ENCODE assay signal across 20 mouse cellular contexts in genomic region chr3:159282594-159282993, GRCm38 (mm10).
DNase-seq lines count a peak whose midpoint lies in the region; ATAC-seq lines count a peak whose summit lies in the region.
"Had no signal": no experiment of that assay in that cellular context is flagged by ENCODE, and none has a peak within 500 bp of the region (broad histone marks: within the 10 kb centered on the region; RNA-seq: fewer than 3 reads in every experiment).

No protein-coding gene starts in this region.

- no peaks in the 10 kb centered on the region for H3K27me3 ChIP-seq in hindbrain, embryonic 11.5 days (ENCODE audit: control insufficient read depth, insufficient read depth, low read length)
- H3K27me3 ChIP-seq in hindbrain, embryonic 10.5 days (ENCODE audit: insufficient read depth, poor library complexity, severe bottlenecking) = no peaks in the 10 kb centered on the region
- H3K27me3 ChIP-seq: kidney, embryonic 15.5 days; liver, embryonic 15.5 days had no signal

- H3K4me2 ChIP-seq in hindbrain, embryonic 11.5 days (replicated peaks; ENCODE audit: low read depth, low read length) = no peak overlapping the region
- H3K4me2 ChIP-seq: kidney, embryonic 15.5 days; liver, embryonic 15.5 days had no signal

- no peak for DNase-seq in hindbrain, embryonic 11.5 days (ENCODE audit: low spot score)
- DNase-seq in hindbrain, embryonic 10.5 days (ENCODE audit: low spot score) = no peak
- peak; percentile 7 to 38 for DNase-seq in left cerebral cortex, postnatal 14 days (ENCODE audit: low spot score in 2 of 2)
- no peak for DNase-seq in left cerebral cortex, adult 8-10 months (ENCODE audit: low spot score in 2 of 2)
- DNase-seq in 416B (ENCODE audit: low read depth) = peak; percentile 6
- DNase-seq in brain, adult 2 months (ENCODE audit: low read depth, low spot score) = peak; percentile 9
- no peak for DNase-seq in heart, postnatal 10 days
- DNase-seq: adrenal gland, adult 2 months; cerebellum, adult 11 months; cerebellum, postnatal 25 days; gastrocnemius, postnatal 25 days; lung, postnatal 10 days; right cerebral cortex, adult 18-20 months; spleen, adult 18-20 months; thymus, adult 2 months had no signal

- no peaks in the 10 kb centered on the region for H3K9me3 ChIP-seq in hindbrain, embryonic 11.5 days (ENCODE audit: control insufficient read depth, low read length)
- no peaks in the 10 kb centered on the region for H3K9me3 ChIP-seq in hindbrain, embryonic 10.5 days
- H3K9me3 ChIP-seq: embryonic facial prominence, embryonic 10.5 days; G1E; kidney, embryonic 15.5 days; liver, embryonic 15.5 days had no signal

- 93% methylated on average over 3 of the region's 3 CpGs for WGBS in hindbrain, embryonic 11.5 days
- WGBS in hindbrain, embryonic 10.5 days = 86% methylated on average over 3 of the region's 3 CpGs

- no peak overlapping the region for H3K4me3 ChIP-seq in hindbrain, embryonic 11.5 days (ENCODE audit: low read depth, low read length)
- H3K4me3 ChIP-seq in hindbrain, embryonic 10.5 days = no peak overlapping the region
- H3K4me3 ChIP-seq: embryonic facial prominence, embryonic 10.5 days; kidney, embryonic 15.5 days; liver, embryonic 15.5 days; myocyte had no signal

- 0 out of 2 replicates have a peak, but pooled peaks have one; percentile 22 for ATAC-seq in hindbrain, embryonic 11.5 days (ENCODE audit: low FRiP score)

- H3K36me3 ChIP-seq in hindbrain, embryonic 11.5 days (ENCODE audit: control insufficient read depth, insufficient read depth, low read length) = no peaks in the 10 kb centered on the region
- H3K36me3 ChIP-seq in hindbrain, embryonic 10.5 days = no peaks in the 10 kb centered on the region
- H3K36me3 ChIP-seq: embryonic facial prominence, embryonic 10.5 days; G1E; kidney, embryonic 15.5 days; liver, embryonic 15.5 days had no signal

- no peaks in the 10 kb centered on the region for H3K4me1 ChIP-seq in hindbrain, embryonic 11.5 days (replicated peaks; ENCODE audit: control insufficient read depth, insufficient read depth, low read length)
- no peaks in the 10 kb centered on the region for H3K4me1 ChIP-seq in hindbrain, embryonic 10.5 days (replicated peaks)
- H3K4me1 ChIP-seq: embryonic facial prominence, embryonic 10.5 days; kidney, embryonic 15.5 days; liver, embryonic 15.5 days had no signal

- intact Hi-C loops in left cerebral cortex, postnatal 14 days (cut with DNase I) = no loop called here
- intact Hi-C loops in heart, postnatal 10 days (cut with DNase I) = no loop called here

- H3K27ac ChIP-seq in hindbrain, embryonic 11.5 days (ENCODE audit: low read depth, low read length) = no peak overlapping the region
- no peak overlapping the region for H3K27ac ChIP-seq in hindbrain, embryonic 10.5 days
- H3K27ac ChIP-seq: embryonic facial prominence, embryonic 10.5 days; kidney, embryonic 15.5 days; liver, embryonic 15.5 days had no signal

- no peak overlapping the region for H3K9ac ChIP-seq in hindbrain, embryonic 11.5 days (ENCODE audit: low read depth, low read length)
- H3K9ac ChIP-seq: kidney, embryonic 15.5 days; liver, embryonic 15.5 days had no signal

Comparison
In these comparisons a context has a peak if more than half of its experiments do, and no peak if none do; other contexts are left out.
1. DNase-seq: peak in left cerebral cortex, postnatal 14 days (2 of 2), 416B (single experiment) and brain, adult 2 months (single experiment); none in hindbrain, embryonic 11.5 days (single experiment), hindbrain, embryonic 10.5 days (single experiment), left cerebral cortex, adult 8-10 months (0 of 2) and heart, postnatal 10 days (0 of 2).